Mouse (Mus musculus): ENCODE results near the gene Fndc8.

DNA sequence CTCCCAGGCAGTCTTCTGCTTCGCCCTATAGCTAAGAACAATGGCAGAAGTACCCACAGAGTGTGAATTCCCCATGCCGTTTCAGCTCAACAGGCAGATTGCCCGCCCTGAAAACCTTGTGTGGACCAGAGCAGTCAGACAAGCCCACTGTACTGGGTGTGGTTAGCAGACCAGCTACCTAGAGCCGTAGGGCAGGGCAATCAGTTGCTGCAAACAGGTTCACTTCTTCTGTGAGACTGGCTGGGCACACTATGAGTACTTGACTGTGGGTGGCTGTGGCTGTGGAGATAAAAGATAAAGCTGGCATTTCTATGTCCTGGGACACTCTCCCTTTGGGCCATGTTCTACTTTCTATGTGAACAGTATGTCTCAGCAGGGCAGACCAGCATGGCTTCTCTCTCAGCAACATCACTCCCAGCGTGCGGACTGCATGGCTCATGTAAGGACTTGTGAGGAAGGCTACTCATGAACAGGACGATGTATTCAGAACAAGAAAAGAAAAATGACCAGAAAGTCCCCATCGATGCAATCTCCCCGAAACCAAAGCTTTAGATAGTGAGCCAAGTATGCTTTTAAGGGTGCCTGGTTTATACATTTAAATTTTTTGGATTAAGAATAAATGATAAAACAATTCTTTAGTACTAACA, 36.5 kb upstream of the Fndc8 start:
- TF ChIP-seq CTCF (IDR thresholded peaks at IDR 0.05) (no peak), EP300 (IDR thresholded peaks at IDR 0.05) (no peak)

Data from lung, postnatal 0 days (tissue).